Mouse (Mus musculus) lung, adult 2 months (tissue): Measurements from ENCODE around the gene Zp1. TPM values are rescaled to one million over a fixed set of nuclear protein-coding genes. Genes with fewer than 3 reads are reported as not detected.
A peak's percentile ranks its signal among the peaks of the same experiment; 100 is the strongest.

ENCODE experiments used
- DNase-seq: peaks from one replicate; pipeline ENCODE4 v3.0.0; 2022
- H3K4me1 ChIP-seq: fragments of 200-500 bp; 2 replicates; pipeline ENCODE4 v1.6.1; 2011; ENCODE audit warnings: low read length; ENCODE audit not compliant: control insufficient read depth, insufficient read depth
- H3K4me3 ChIP-seq: fragments of 200-500 bp; replicated peaks from 2 replicates; pipeline ENCODE3; 2011; ENCODE audit warnings: low read depth, mild to moderate bottlenecking, control low read depth, low read length; ENCODE audit errors: extremely low read depth
- CTCF ChIP-seq: fragments of 200-500 bp; IDR thresholded peaks from 2 replicates; pipeline ENCODE4 v1.5.1; 2011; ENCODE audit warnings: mild to moderate bottlenecking, low read length, control low read depth; ENCODE audit not compliant: insufficient read depth
- POLR2A ChIP-seq: fragments of 200-500 bp; IDR thresholded peaks from 2 replicates; pipeline ENCODE4 v1.6.1; 2011; ENCODE audit warnings: low read depth, mild to moderate bottlenecking, control low read depth, low read length, borderline replicate concordance; ENCODE audit errors: extremely low read depth
- WGBS: fragments of 180-500 bp; shearing (Covaris S2); methylation state at CpG from one replicate; pipeline ENCODE4 v1.1.7; 2018; 5-methylcytosine and 5-hydroxymethylcytosine counted together
- polyA plus RNA-seq: library from polyadenylated mRNA; depleted of rRNA; stranded (reverse); fragments of >200 nt; gene quantifications from 2 replicates; pipeline ENCODE4 v1.2.3, GENCODE M21; 2012

Gene Zp1
- polyA plus RNA-seq, 1 experiment: 0.21 TPM

- no peak for DNase-seq
- Histone ChIP-seq H3K4me3 (peak overlapping the region; percentile 51), H3K4me1 (peaks cover 9% of the 10 kb centered on the region; the same call in 1 of the 2 replicates)
- no peak for TF ChIP-seq POLR2A
- no peak for TF ChIP-seq CTCF
- WGBS: 72% methylated on average over 5 of the region's 5 CpGs
Measured at GRCm38 (mm10) chr19:10947219-10947618, 26.8 kb upstream of the Zp1 start.

DNA sequence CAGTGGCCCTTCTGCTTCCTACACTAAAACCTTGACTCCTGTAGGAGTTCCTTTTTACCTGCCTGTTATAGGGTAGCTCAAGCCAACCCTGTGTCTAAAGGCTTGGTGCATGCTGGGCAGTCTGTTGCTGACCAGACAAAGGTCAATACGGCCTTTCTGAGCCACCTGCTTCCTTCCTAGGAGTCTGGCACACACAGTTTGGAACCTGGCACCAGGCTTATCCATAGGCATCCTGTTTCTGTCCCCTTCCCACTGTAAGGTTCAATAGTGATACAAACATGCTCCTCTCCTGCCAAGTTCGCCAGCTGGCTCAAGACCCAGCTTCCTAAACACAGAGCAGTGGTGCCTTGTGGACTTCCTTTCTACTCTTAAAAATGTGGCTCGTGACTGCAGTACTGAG is 26.1 kb upstream of the Zp1 start:
- no peak for DNase-seq
- WGBS: 51% methylated on average over 3 of the region's 3 CpGs
- peaks cover 9% of the 10 kb centered on the region; the same call in 1 of the 2 replicates for H3K4me1 ChIP-seq
- TF ChIP-seq POLR2A (no peak), CTCF (no peak)
- H3K4me3 ChIP-seq: no peak overlapping the region

- DNase-seq: no peak
- Histone ChIP-seq H3K4me1 (peaks cover 11% of the 10 kb centered on the region), H3K4me3 (no peak overlapping the region)
- WGBS: 72% methylated on average over 3 of the region's 3 CpGs
- TF ChIP-seq POLR2A: no peak
- TF ChIP-seq CTCF: no peak
Measured at GRCm38 (mm10) chr19:10943955-10944354, 23.5 kb upstream of the Zp1 start.

DNA sequence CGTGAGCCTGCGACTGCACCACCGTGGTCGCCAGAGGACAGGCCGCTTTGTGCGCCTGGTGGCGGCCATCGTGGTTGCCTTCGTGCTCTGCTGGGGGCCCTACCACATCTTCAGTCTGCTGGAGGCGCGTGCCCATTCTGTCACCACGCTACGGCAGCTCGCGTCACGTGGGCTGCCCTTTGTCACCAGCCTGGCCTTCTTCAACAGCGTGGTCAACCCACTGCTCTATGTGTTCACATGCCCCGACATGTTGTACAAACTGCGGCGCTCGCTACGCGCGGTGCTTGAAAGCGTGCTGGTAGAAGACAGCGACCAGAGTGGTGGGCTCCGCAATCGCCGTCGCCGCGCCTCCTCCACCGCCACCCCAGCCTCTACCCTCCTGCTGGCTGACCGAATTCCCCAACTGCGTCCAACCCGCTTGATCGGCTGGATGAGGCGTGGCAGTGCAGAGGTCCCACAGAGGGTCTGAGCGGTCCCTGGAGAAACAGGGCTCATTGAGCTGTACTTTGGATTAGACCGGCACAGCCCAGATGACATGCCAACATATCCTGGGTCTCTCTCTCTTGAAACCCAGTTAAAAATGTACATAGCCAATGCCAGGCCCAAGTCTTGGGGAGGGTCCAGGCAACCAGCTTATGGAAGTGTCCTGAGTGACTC is 20.5 kb upstream of the Zp1 start:
- no peak for DNase-seq
- H3K4me3 ChIP-seq: peak overlapping the region; percentile 32

GRCm38 (mm10) chr19:10940097-10940800 is 19.8 kb upstream of the Zp1 start:
- 20% methylated on average over 37 of the region's 37 CpGs for WGBS
- TF ChIP-seq POLR2A (no peak), CTCF (peak; percentile 77)
- peak; percentile 73 for DNase-seq
- Histone ChIP-seq H3K4me1 (peaks cover 4% of the 10 kb centered on the region; the same call in 1 of the 2 replicates), H3K4me3 (peak overlapping the region; percentile 2)

More for the DNA sequence above, 20.5 kb upstream of the Zp1 start:
- WGBS: 14% methylated on average over 40 of the region's 40 CpGs
- peaks cover 4% of the 10 kb centered on the region; the same call in 1 of the 2 replicates for H3K4me1 ChIP-seq
- TF ChIP-seq CTCF (no peak), POLR2A (no peak)

DNA sequence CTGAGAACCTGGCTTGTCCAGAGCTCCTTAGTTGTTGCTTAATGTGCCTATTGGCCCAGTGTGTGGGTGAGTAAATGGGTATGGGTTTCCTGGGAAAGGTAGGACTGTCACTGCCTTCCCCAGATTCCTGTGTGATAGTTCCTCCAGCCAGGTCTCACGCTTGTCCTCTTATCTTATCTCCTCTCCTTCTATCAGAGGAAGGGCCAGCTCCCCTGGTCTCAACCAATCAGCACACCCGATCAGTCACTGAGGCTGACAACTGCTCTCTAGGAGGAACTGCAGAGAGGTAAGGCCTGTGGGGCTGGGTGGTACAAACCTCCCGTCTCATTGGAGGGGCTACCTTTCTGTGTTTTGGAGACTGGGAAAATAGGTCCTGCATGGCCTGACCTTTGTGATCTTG is 18.3 kb upstream of the Zp1 start:
- no peak for DNase-seq
- WGBS: 46% methylated on average over 3 of the region's 3 CpGs
- H3K4me3 ChIP-seq: no peak overlapping the region
- TF ChIP-seq POLR2A (no peak), CTCF (no peak)
- H3K4me1 ChIP-seq: peaks cover 4% of the 10 kb centered on the region; the same call in 1 of the 2 replicates

GRCm38 (mm10) chr19:10937110-10937563 is 16.7 kb upstream of the Zp1 start, which contains the start of gene Ptgdr2:
Gene Ptgdr2, plus strand, starts transcription at chr19:10937160.
- WGBS: 44% methylated on average over 5 of the region's 5 CpGs
- TF ChIP-seq POLR2A (peak; percentile 50; the same call in 1 of the 2 replicates), CTCF (no peak)
- Histone ChIP-seq H3K4me3 (peak within 1 kb of the TSS; percentile 35), H3K4me1 (peaks cover 4% of the 10 kb centered on the region; the same call in 1 of the 2 replicates)
- no peak for DNase-seq

GRCm38 (mm10) chr19:10936077-10936476 is 15.6 kb upstream of the Zp1 start:
- peaks cover 4% of the 10 kb centered on the region; the same call in 1 of the 2 replicates for H3K4me1 ChIP-seq
- no peak overlapping the region for H3K4me3 ChIP-seq

GRCm38 (mm10) chr19:10935029-10935428 is 14.6 kb upstream of the Zp1 start:
- WGBS: 49% methylated on average over 5 of the region's 5 CpGs
- TF ChIP-seq POLR2A (no peak), CTCF (no peak)
- H3K4me3 ChIP-seq: no peak overlapping the region
- DNase-seq: no peak
- H3K4me1 ChIP-seq: no peaks in the 10 kb centered on the region

More at GRCm38 (mm10) chr19:10936077-10936476, 15.6 kb upstream of the Zp1 start:
- no peak for DNase-seq
- TF ChIP-seq POLR2A: no peak
- no peak for TF ChIP-seq CTCF
- 92% methylated on average over 5 of the region's 5 CpGs for WGBS
